Comparison of ENCODE assay signal across 28 mouse cellular contexts in the genomic region with DNA sequence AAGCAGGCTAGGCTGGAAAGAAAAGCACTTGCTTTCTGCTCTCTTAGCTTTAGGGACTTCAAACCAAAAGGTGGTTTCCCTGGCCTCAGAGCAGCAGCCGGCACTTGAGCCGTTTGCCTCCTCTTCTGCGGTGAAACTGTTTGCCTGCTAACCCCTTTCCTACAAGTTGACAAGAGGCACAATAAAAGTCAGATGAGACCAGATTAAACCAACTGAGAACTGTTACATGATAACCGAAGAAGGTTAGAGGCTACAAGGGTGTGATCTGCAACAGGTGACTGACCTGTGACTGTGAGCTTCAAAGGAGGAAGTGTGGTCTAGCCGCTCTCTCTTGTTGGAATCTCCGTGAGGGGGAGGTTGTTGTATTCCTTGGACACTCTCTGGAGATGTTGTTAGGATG. TPM values are rescaled to one million over a fixed set of nuclear protein-coding genes. Genes with fewer than 3 reads are reported as not detected.
DNase-seq lines count a peak whose midpoint lies in the region; ATAC-seq and TF ChIP-seq lines count a peak whose summit lies in the region.
"Had no signal": no experiment of that assay in that cellular context is flagged by ENCODE, and none has a peak within 500 bp of the region (broad histone marks: within the 10 kb centered on the region; RNA-seq: fewer than 3 reads in every experiment).

No protein-coding gene starts in this region.

- H3K27ac ChIP-seq in spleen, adult 2 months (ENCODE audit: insufficient read depth, low read length) = peak overlapping the region; percentile 75
- H3K27ac ChIP-seq in intestine, postnatal 0 days (ENCODE audit: low read depth, low read length) = peak overlapping the region; percentile 73
- no peak overlapping the region for H3K27ac ChIP-seq in heart, adult 2 months
- H3K27ac ChIP-seq: hindbrain, embryonic 10.5 days; hindbrain, embryonic 15.5 days; left cerebral cortex, adult 2 months; limb, embryonic 13.5 days; lung, embryonic 15.5 days; neural tube, embryonic 12.5 days had no signal

- no peak for TF ChIP-seq POLR2A in spleen, adult 2 months (IDR thresholded peaks at IDR 0.05; ENCODE audit: low read depth, low read length)
- TF ChIP-seq POLR2A in heart, adult 2 months (IDR thresholded peaks at IDR 0.05; ENCODE audit: insufficient read depth, low read depth, low read length) = no peak

- H3K36me3 ChIP-seq in spleen, adult 2 months (ENCODE audit: control insufficient read depth, insufficient read depth, low read length) = no peaks in the 10 kb centered on the region
- H3K36me3 ChIP-seq in intestine, postnatal 0 days (ENCODE audit: control insufficient read depth, insufficient read depth) = no peaks in the 10 kb centered on the region
- no peaks in the 10 kb centered on the region for H3K36me3 ChIP-seq in heart, adult 2 months (ENCODE audit: control insufficient read depth, insufficient read depth, low read length)
- H3K36me3 ChIP-seq: G1E; hindbrain, embryonic 10.5 days; hindbrain, embryonic 15.5 days; limb, embryonic 13.5 days; lung, embryonic 15.5 days; neural tube, embryonic 12.5 days had no signal

- 0 out of 2 replicates have a peak overlapping the region, but pooled peaks have one; percentile 1 for H3K9ac ChIP-seq in intestine, postnatal 0 days (ENCODE audit: low read depth, low read length)
- no peak overlapping the region for H3K9ac ChIP-seq in heart, adult 2 months (ENCODE audit: low read depth, low read length)
- H3K9ac ChIP-seq: hindbrain, embryonic 15.5 days; limb, embryonic 13.5 days; lung, embryonic 15.5 days; neural tube, embryonic 12.5 days had no signal

- peak; percentile 60 for ATAC-seq in activated CD4-positive, CD25-positive, alpha-beta regulatory T cell, adult 4 months
- peak; percentile 20; the same call in 1 of the 2 replicates for ATAC-seq in intestine, postnatal 0 days
- ATAC-seq: forebrain, embryonic 16.5 days; midbrain, embryonic 16.5 days had no signal

- TF ChIP-seq CTCF in spleen, adult 2 months (IDR thresholded peaks at IDR 0.05; ENCODE audit: extremely low read depth, insufficient read depth, insufficient read length, insufficient replicate concordance) = no peak
- TF ChIP-seq CTCF in intestine, postnatal 0 days (IDR thresholded peaks at IDR 0.05; ENCODE audit: low read depth) = no peak
- no peak for TF ChIP-seq CTCF in heart, adult 2 months (IDR thresholded peaks at IDR 0.05)

- intact Hi-C loops in heart, adult 2 months (cut with DNase I) = no loop called here

- H3K79me2 ChIP-seq in heart, adult 2 months (replicated peaks; ENCODE audit: control insufficient read depth, insufficient read depth, low read length) = no peaks in the 10 kb centered on the region

- no peaks in the 10 kb centered on the region for H3K9me3 ChIP-seq in intestine, postnatal 0 days (ENCODE audit: control insufficient read depth)
- H3K9me3 ChIP-seq: G1E; hindbrain, embryonic 10.5 days; hindbrain, embryonic 15.5 days; limb, embryonic 13.5 days; lung, embryonic 15.5 days; neural tube, embryonic 12.5 days had no signal

- WGBS in spleen, adult 2 months = 42% methylated on average over 6 of the region's 6 CpGs
- WGBS in intestine, postnatal 0 days = 45% methylated on average over 6 of the region's 6 CpGs
- 80% methylated on average over 6 of the region's 6 CpGs for WGBS in heart, adult 2 months

- H3K4me3 ChIP-seq in spleen, adult 2 months (ENCODE audit: extremely low read depth, insufficient read depth, insufficient read length) = no peak overlapping the region
- H3K4me3 ChIP-seq in intestine, postnatal 0 days (ENCODE audit: low read depth, low read length) = no peak overlapping the region
- no peak overlapping the region for H3K4me3 ChIP-seq in heart, adult 2 months
- H3K4me3 ChIP-seq: erythroblast, embryonic 14.5 days; hindbrain, embryonic 10.5 days; hindbrain, embryonic 15.5 days; left cerebral cortex, adult 2 months; limb, embryonic 13.5 days; lung, embryonic 15.5 days; myocyte; neural tube, embryonic 12.5 days had no signal

- no peaks in the 10 kb centered on the region for H3K27me3 ChIP-seq in spleen, adult 2 months (ENCODE audit: control insufficient read depth, insufficient read depth, low read length)
- H3K27me3 ChIP-seq in intestine, postnatal 0 days (replicated peaks; ENCODE audit: control insufficient read depth, insufficient read depth, low read length) = no peaks in the 10 kb centered on the region
- no peaks in the 10 kb centered on the region for H3K27me3 ChIP-seq in heart, adult 2 months (ENCODE audit: control insufficient read depth, insufficient read depth, low read length)
- H3K27me3 ChIP-seq: hindbrain, embryonic 15.5 days; limb, embryonic 13.5 days; lung, embryonic 15.5 days; neural tube, embryonic 12.5 days had no signal

- H3K4me1 ChIP-seq in spleen, adult 2 months (ENCODE audit: control insufficient read depth, insufficient read depth, insufficient read length) = peaks cover 29% of the 10 kb centered on the region; the same call in 1 of the 2 replicates
- peaks cover 37% of the 10 kb centered on the region for H3K4me1 ChIP-seq in intestine, postnatal 0 days (replicated peaks; ENCODE audit: control insufficient read depth, insufficient read depth, low read length)
- no peaks in the 10 kb centered on the region for H3K4me1 ChIP-seq in heart, adult 2 months (ENCODE audit: control insufficient read depth, insufficient read depth, low read length)
- H3K4me1 ChIP-seq: hindbrain, embryonic 15.5 days; lung, embryonic 15.5 days; neural tube, embryonic 12.5 days had no signal

- peak overlapping the region; percentile 17 for H3K4me2 ChIP-seq in intestine, postnatal 0 days (replicated peaks; ENCODE audit: low read depth)
- H3K4me2 ChIP-seq: hindbrain, embryonic 15.5 days; limb, embryonic 13.5 days; liver, embryonic 11.5 days; lung, embryonic 15.5 days; midbrain, embryonic 11.5 days; neural tube, embryonic 12.5 days had no signal

- no peak for TF ChIP-seq EP300 in heart, adult 2 months (IDR thresholded peaks at IDR 0.05; ENCODE audit: insufficient read depth, low read depth, low read length)

- DNase-seq in spleen, adult 2 months (ENCODE audit: low read depth in 1 of 2, low spot score in 2 of 2) = peak in 1 of 2 experiments; percentile 30
- DNase-seq in spleen, postnatal 14 days (ENCODE audit: low spot score in 2 of 2) = no peak
- no peak for DNase-seq in right cerebral cortex, adult 2 months (ENCODE audit: low spot score in 2 of 2)
- no peak for DNase-seq in heart, adult 2 months
- no peak for DNase-seq in kidney, postnatal 14 days
- DNase-seq: adrenal gland, postnatal 14 days; cerebellum, adult 11 months; cerebellum, postnatal 10 days; gastrocnemius, postnatal 10 days; heart, postnatal 14 days; kidney, adult 11 months; kidney, postnatal 25 days; right cerebral cortex, postnatal 14 days had no signal

RNA-seq across cellular contexts. Expression of gene Pdcd4, which starts 20.5 kb away (rescaled TPM):
- 8.7 and 9.4 TPM in 2 replicates for polyA plus RNA-seq in spleen, adult 2 months (2012; rRNA removed)
- 100 to 1,000 TPM; 479 to 707 TPM for polyA plus RNA-seq in activated CD4-positive, CD25-positive, alpha-beta regulatory T cell, adult 4 months (2017; shearing (Covaris generic))
- polyA plus RNA-seq in intestine, postnatal 0 days (2015; fragmentation: Nextera tagmentation; extraction: Ambion mirVana) = 65.5 and 75.2 TPM in 2 replicates
- total RNA-seq in heart, adult 2 months (2021) = 10 to 100 TPM; 21.1 to 22.9 TPM
- polyA plus RNA-seq in heart, adult 2 months (2012; rRNA removed) = 4.2 and 8.0 TPM in 2 replicates
